Mouse (Mus musculus) embryonic facial prominence, embryonic 14.5 days (tissue): ENCODE results near the gene Cyth1. TPM values are rescaled to one million over a fixed set of nuclear protein-coding genes. Genes with fewer than 3 reads are reported as not detected.

ENCODE experiments used
- ATAC-seq: fragments of 200-750 bp; cut with Nextera tagmentation; 2 replicates; pipeline ENCODE4 v1.8.0; 2017; ENCODE audit warnings: low read depth, moderate number of reproducible peaks, moderate TSS enrichment
- DNase-seq: peaks from one replicate; pipeline ENCODE4 v3.0.0-alpha.2; 2015; ENCODE audit warnings: low spot score
- H3K27ac ChIP-seq: fragments of 300-500 bp; sonication (generic); replicated peaks from 2 replicates; pipeline ENCODE4 v1.5.1; 2014; ENCODE audit warnings: low read depth, mild to moderate bottlenecking, low read length, moderate library complexity
- H3K27me3 ChIP-seq: fragments of 300-500 bp; sonication (generic); replicated peaks from 2 replicates; pipeline ENCODE4 v1.6.1; 2014; ENCODE audit warnings: low read length; ENCODE audit not compliant: control insufficient read depth, insufficient read depth
- H3K36me3 ChIP-seq: fragments of 300-500 bp; sonication (generic); 2 replicates; pipeline ENCODE4 v1.6.1; 2014; ENCODE audit warnings: low read length, mixed read lengths; ENCODE audit not compliant: control insufficient read depth, insufficient read depth
- H3K4me1 ChIP-seq: fragments of 300-500 bp; sonication (generic); 2 replicates; pipeline ENCODE4 v1.6.1; 2014; ENCODE audit warnings: antibody characterized with exemption, low read length; ENCODE audit not compliant: control insufficient read depth, insufficient read depth
- H3K4me2 ChIP-seq: fragments of 300-500 bp; sonication (generic); 2 replicates; pipeline ENCODE4 v1.6.1; 2014; ENCODE audit warnings: low read depth, mild to moderate bottlenecking, low read length, moderate library complexity, mixed read lengths
- H3K4me3 ChIP-seq: fragments of 300-500 bp; sonication (generic); 2 replicates; pipeline ENCODE4 v1.5.1; 2014; ENCODE audit warnings: low read depth, mild to moderate bottlenecking, low read length
- H3K9ac ChIP-seq: fragments of 300-500 bp; sonication (generic); 2 replicates; pipeline ENCODE4 v1.6.1; 2014; ENCODE audit warnings: low read depth, mild to moderate bottlenecking, low read length, moderate library complexity, mixed read lengths
- H3K9me3 ChIP-seq: fragments of 300-500 bp; sonication (generic); 2 replicates; pipeline ENCODE4 v1.6.1; 2016; ENCODE audit warnings: low read length; ENCODE audit not compliant: control insufficient read depth
- WGBS: fragments of 180-500 bp; shearing (Covaris S2); extraction: QIAGEN DNeasy Blood & Tissue Kit; methylation state at CpG from one replicate; pipeline ENCODE4 v1.1.7; 2014; 5-methylcytosine and 5-hydroxymethylcytosine counted together
- polyA plus RNA-seq: library from polyadenylated mRNA; unstranded; fragments of >200 nt; fragmentation: Nextera tagmentation; extraction: Ambion mirVana; gene quantifications from 2 replicates; pipeline ENCODE4 v1.2.1, GENCODE M21; 2014

The Cyth1 gene
- polyA plus RNA-seq, 1 experiment from 2014 or later: 11.4 TPM

DNA sequence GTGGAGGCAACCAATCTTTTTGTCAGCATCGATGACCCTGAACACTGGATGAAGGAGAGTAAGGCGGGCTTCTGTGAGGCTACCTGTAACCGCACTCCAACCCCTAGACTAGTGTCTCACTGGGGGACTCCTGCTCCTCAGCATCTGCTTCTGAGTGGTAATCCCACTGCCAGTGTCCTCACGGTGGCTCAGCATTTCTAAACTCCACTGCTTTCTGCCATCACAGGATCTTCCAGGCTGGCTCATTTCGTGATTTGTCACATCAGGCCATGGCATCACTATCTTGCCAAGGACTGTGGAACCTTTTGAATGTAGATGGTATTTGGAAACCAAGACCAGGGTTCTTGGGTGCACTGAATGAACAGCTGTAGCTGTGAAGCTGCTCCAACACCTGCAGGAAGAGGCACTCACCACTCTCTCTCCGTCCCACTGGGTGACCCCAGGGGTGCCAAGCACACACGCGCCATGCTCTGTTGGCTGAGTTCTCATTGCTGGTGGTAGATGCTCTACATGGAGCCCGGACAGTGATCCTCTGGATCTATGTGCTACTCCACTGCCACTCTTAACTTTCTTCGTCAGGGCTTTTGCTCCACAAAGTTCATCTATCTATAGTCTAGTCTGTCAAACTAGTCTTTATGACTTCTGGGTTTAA lies 24.9 kb downstream of the Cyth1 start:
- no peaks in the 10 kb centered on the region for H3K9me3 ChIP-seq
- no peak overlapping the region for H3K4me2 ChIP-seq
- WGBS: 89% methylated on average over 10 of the region's 10 CpGs
- peaks cover 11% of the 10 kb centered on the region for H3K4me1 ChIP-seq
- H3K27me3 ChIP-seq: no peaks in the 10 kb centered on the region
- no peaks in the 10 kb centered on the region for H3K36me3 ChIP-seq
- ATAC-seq: no peak
- H3K27ac ChIP-seq: no peak overlapping the region
- no peak overlapping the region for H3K4me3 ChIP-seq
- no peak for DNase-seq
- H3K9ac ChIP-seq: no peak overlapping the region

DNA sequence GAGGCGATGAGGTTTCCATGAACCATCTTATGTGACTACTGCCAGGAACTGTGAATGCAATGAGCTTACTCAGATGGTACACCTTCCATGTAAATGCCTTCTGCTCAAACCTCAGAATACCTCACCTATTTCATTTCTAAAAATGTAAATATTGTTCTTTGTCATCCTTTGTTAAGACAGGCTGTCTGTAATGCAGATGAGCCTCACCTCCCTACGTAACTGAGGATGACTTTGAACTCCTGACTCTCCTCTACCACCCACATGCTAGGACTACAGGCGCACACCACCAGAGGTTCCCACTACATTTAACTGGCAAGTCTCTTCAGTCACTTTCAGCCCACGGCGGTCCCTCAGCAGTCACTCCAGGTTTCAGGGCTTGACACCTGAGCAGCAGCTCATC lies 25.5 kb downstream of the Cyth1 start:
- no peak overlapping the region for H3K9ac ChIP-seq
- ATAC-seq: no peak
- no peaks in the 10 kb centered on the region for H3K27me3 ChIP-seq
- H3K27ac ChIP-seq: no peak overlapping the region
- 85% methylated on average over 5 of the region's 5 CpGs for WGBS
- no peak for DNase-seq
- H3K9me3 ChIP-seq: no peaks in the 10 kb centered on the region
- H3K4me1 ChIP-seq: peaks cover 8% of the 10 kb centered on the region
- H3K4me3 ChIP-seq: no peak overlapping the region
- H3K4me2 ChIP-seq: no peak overlapping the region
- no peaks in the 10 kb centered on the region for H3K36me3 ChIP-seq

DNA sequence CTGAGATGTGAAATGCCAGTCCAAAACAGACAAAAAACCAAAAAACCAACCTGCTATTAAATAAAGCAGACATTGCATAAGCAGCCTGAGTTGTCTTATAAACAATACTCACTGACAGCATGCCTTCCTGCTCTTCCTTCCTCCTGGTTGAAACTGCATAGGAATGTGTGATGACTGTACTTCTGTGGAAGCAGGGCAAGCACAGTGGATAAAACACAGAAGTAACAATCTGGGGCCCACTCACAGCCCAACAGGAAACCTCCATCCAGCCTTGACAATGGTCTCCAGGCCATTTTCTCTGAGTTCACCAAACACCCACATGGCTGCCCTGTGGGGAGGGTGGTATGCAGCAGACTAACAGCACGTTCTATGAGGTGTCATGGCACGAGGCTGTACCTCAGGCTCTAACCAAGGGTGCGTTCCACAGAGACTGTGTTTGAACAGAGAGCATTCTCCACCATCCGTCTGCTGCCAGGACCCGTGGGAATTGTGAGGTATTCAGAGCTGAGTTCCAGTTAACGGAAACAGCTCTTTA lies 26.0 kb downstream of the Cyth1 start:
- no peak for ATAC-seq
- H3K27ac ChIP-seq: no peak overlapping the region
- WGBS: 52% methylated on average over 6 of the region's 6 CpGs

DNA sequence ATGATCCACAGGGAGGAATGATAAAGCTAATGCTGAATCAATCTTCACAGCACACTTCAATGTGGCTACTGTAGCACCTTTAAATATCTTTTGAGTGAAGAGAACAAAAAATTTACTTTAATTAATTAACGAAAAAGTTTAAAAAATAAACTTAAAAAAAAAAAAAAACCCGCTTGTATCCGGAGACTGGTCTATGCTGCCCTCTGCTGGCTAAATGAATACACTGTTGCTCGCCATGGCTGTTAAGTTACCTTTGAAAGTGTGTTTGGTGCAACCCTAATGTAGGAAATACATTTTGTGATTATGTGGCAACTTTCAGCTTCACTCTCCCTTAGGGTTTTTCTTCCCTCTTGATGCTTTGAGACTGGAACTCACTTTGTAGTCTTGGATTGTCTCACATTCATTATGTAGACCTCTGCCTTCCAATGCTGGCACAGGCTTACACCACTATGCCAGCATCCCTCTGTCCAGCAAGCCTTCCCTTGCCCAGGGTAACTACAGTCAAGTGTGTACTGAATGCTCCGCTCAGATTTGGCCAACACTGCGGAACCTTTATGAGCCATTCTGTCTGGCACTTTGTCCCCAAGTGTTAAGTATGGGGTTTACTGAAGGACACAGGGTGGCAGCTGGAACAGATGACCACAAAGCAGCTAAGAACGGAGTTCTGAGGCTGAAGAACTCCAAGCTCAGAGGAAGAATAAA lies 27.7 kb downstream of the Cyth1 start:
- Histone ChIP-seq H3K27ac (no peak overlapping the region), H3K4me1 (peaks cover 6% of the 10 kb centered on the region), H3K9me3 (no peaks in the 10 kb centered on the region), H3K27me3 (no peaks in the 10 kb centered on the region), H3K4me3 (no peak overlapping the region), H3K9ac (no peak overlapping the region), H3K36me3 (no peaks in the 10 kb centered on the region), H3K4me2 (no peak overlapping the region; the same call in 1 of the 2 replicates)
- ATAC-seq: no peak
- peak; percentile 74 for DNase-seq
- 20% methylated on average over 7 of the region's 7 CpGs for WGBS

More for the DNA sequence above, 26.0 kb downstream of the Cyth1 start:
- Histone ChIP-seq H3K9me3 (no peaks in the 10 kb centered on the region), H3K4me2 (no peak overlapping the region), H3K4me1 (peaks cover 6% of the 10 kb centered on the region; the same call in 1 of the 2 replicates), H3K9ac (no peak overlapping the region), H3K27me3 (no peaks in the 10 kb centered on the region), H3K36me3 (no peaks in the 10 kb centered on the region), H3K4me3 (no peak overlapping the region)
- no peak for DNase-seq

DNA sequence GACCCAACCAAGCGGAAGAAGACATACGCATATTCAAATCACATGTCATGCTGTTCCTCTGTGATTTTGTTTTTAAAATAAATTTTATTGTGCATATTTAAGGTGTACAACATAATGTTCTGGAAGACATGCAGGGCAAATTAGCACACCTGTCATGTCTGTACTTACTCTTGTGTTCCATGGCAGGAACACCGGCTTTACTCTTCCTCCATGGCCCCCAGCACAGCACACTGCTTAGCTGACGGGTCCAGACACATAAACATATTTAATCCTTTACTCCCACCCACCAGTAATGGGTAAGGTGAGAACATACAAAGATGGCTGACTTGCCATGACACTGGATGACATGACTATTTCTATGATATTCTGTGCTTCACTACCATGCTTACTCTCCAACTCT lies 29.3 kb downstream of the Cyth1 start:
- H3K4me2 ChIP-seq: no peak overlapping the region
- ATAC-seq (no peak), DNase-seq (no peak)
- H3K4me3 ChIP-seq: no peak overlapping the region
- no peaks in the 10 kb centered on the region; the same call in 1 of the 2 replicates for H3K4me1 ChIP-seq
- H3K9ac ChIP-seq: no peak overlapping the region
- no peak overlapping the region for H3K27ac ChIP-seq
- H3K27me3 ChIP-seq: no peaks in the 10 kb centered on the region
- WGBS: 86% methylated on average over 4 of the region's 4 CpGs
- no peaks in the 10 kb centered on the region for H3K9me3 ChIP-seq
- H3K36me3 ChIP-seq: no peaks in the 10 kb centered on the region

DNA sequence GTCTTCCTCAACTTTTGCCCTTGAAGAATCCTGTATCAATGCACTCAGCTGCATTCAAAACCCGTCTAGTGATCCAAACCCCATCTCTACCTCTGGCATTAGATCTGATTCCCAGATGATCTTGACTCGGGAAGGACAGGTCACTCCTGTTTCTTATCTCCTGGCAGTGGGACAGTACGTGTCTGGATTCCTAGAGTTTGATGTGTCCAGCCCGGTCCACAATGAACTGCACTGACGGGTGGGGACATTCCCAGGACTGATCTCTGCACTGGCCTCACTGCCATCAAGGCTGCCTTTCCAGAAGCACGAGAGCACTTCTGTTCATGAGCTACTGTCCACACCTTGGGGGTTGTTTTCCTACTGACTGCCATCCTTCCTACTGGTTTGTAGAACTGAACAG lies 31.9 kb downstream of the Cyth1 start:
- no peak overlapping the region for H3K27ac ChIP-seq
- H3K9ac ChIP-seq: no peak overlapping the region

DNA sequence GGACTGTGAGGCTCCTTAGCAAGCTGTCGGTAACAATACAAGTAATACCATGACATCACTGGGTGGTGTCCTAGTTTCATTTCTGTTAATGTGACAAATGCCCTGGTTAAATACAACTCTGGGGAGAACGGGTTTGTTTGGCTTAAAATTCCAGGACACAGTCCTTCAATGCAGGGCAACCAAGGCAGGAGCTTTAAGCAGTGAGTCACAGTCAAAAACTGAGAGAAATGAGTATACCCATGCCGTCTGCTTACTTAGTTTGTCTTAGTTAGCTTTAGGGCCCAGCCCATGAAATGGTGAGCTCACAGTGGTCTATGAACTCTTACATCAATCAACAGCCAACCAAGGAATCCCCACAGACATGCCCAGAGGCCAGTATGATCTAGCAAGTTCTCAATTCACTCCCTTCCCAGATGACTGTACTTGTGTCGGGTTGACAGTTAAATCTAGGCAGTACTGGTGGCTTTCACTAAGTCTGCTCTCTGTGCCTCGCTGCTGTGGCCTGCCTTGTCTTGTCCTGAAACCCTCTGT lies 32.4 kb downstream of the Cyth1 start:
- Histone ChIP-seq H3K27ac (0 out of 2 replicates have a peak overlapping the region, but pooled peaks have one; percentile 8), H3K4me3 (no peak overlapping the region), H3K4me2 (no peak overlapping the region), H3K9ac (no peak overlapping the region), H3K9me3 (no peaks in the 10 kb centered on the region), H3K36me3 (no peaks in the 10 kb centered on the region), H3K27me3 (no peaks in the 10 kb centered on the region), H3K4me1 (peaks cover 14% of the 10 kb centered on the region)
- ATAC-seq (no peak), DNase-seq (no peak)
- 48% methylated on average over 5 of the region's 5 CpGs for WGBS

More for the DNA sequence above, 31.9 kb downstream of the Cyth1 start:
- peaks cover 10% of the 10 kb centered on the region for H3K4me1 ChIP-seq
- H3K36me3 ChIP-seq: no peaks in the 10 kb centered on the region
- WGBS: 78% methylated on average over 6 of the region's 6 CpGs
- H3K4me3 ChIP-seq: no peak overlapping the region
- DNase-seq: no peak
- H3K27me3 ChIP-seq: no peaks in the 10 kb centered on the region
- no peak overlapping the region for H3K4me2 ChIP-seq
- no peak for ATAC-seq
- H3K9me3 ChIP-seq: no peaks in the 10 kb centered on the region

DNA sequence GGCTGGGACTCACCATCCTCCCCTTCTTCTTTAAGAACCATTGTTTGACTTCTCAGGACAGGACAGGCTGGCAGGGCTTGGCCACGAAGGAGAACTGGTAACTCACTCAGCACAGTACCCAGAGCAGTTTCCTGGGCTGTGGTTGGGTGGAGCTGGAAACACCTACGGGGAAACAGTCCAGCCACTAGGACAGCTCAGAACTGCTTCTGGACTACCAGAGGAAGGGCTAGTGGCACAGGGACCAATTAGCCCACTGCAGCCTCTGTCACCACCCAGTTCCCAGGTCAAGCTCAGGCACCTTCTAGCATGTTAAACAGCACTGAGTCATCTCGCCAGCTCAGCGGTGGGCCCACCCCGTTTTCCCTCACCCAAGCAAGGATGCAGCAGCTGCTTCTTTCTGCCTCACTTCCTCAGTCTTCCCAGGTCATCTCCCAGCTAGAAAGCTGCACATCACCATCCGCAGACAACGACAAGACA lies 35.7 kb downstream of the Cyth1 start:
- no peak overlapping the region for H3K4me3 ChIP-seq
- H3K9ac ChIP-seq: no peak overlapping the region
- 69% methylated on average over 6 of the region's 7 CpGs for WGBS
- ATAC-seq (no peak), DNase-seq (no peak)
- H3K9me3 ChIP-seq: no peaks in the 10 kb centered on the region
- H3K4me1 ChIP-seq: peaks cover 34% of the 10 kb centered on the region
- H3K4me2 ChIP-seq: no peak overlapping the region
- no peaks in the 10 kb centered on the region for H3K27me3 ChIP-seq
- H3K27ac ChIP-seq: no peak overlapping the region
- H3K36me3 ChIP-seq: no peaks in the 10 kb centered on the region
